Mouse (Mus musculus): ENCODE data around the gene Dgkh. TPM values are rescaled to one million over a fixed set of nuclear protein-coding genes. Genes with fewer than 3 reads are reported as not detected.
"Not testable (repeated sequence)": the region's sequence is repeated elsewhere in the genome, so short reads cannot be mapped to it uniquely, and the experiment has no call there.

Dgkh gene
- polyA plus RNA-seq, 1 experiment from 2014 or later = 1.7 TPM

- 39% methylated on average over 5 of the region's 5 CpGs for WGBS
- not testable (repeated sequence) for H3K4me3 ChIP-seq; H3K9me3 ChIP-seq; H3K36me3 ChIP-seq; H3K27ac ChIP-seq; DNase-seq (ENCODE audit: low spot score)
- peaks cover 30% of the 10 kb centered on the region for H3K27me3 ChIP-seq (ENCODE audit: insufficient read depth, poor library complexity, severe bottlenecking)
- H3K4me1 ChIP-seq = peaks cover 19% of the 10 kb centered on the region
Measured at GRCm38 (mm10) chr14:78734203-78734602, 1.6 kb upstream of the Dgkh start.

- DNase-seq (ENCODE audit: low spot score) = no peak
- H3K27ac ChIP-seq = peak overlapping the region; percentile 90
- H3K4me1 ChIP-seq = peaks cover 19% of the 10 kb centered on the region
- H3K27me3 ChIP-seq (ENCODE audit: insufficient read depth, poor library complexity, severe bottlenecking) = peaks cover 30% of the 10 kb centered on the region
- no peaks in the 10 kb centered on the region for H3K36me3 ChIP-seq
- peak overlapping the region; percentile 86 for H3K4me3 ChIP-seq
- H3K9me3 ChIP-seq = no peaks in the 10 kb centered on the region
- WGBS = 28% methylated on average over 12 of the region's 12 CpGs
Measured at GRCm38 (mm10) chr14:78733366-78734076, 945 bp upstream of the Dgkh start.

GRCm38 (mm10) chr14:78731852-78732616 lies 542 bp downstream of the Dgkh start:
- Histone ChIP-seq H3K4me3 (peak overlapping the region; percentile 86), H3K36me3 (no peaks in the 10 kb centered on the region), H3K9me3 (no peaks in the 10 kb centered on the region), H3K27ac (peak overlapping the region; percentile 90), H3K27me3 (ENCODE audit: insufficient read depth, poor library complexity, severe bottlenecking) (peaks cover 30% of the 10 kb centered on the region), H3K4me1 (peaks cover 19% of the 10 kb centered on the region)
- DNase-seq (ENCODE audit: low spot score) = no peak
- under 1% methylated on average over 58 of the region's 90 CpGs for WGBS

GRCm38 (mm10) chr14:78731240-78731639 lies 1.3 kb downstream of the Dgkh start:
- Histone ChIP-seq H3K27me3 (ENCODE audit: insufficient read depth, poor library complexity, severe bottlenecking) (peaks cover 28% of the 10 kb centered on the region), H3K4me3 (peak overlapping the region; percentile 86), H3K36me3 (no peaks in the 10 kb centered on the region), H3K4me1 (peaks cover 20% of the 10 kb centered on the region), H3K27ac (no peak overlapping the region), H3K9me3 (no peaks in the 10 kb centered on the region)
- no peak for DNase-seq (ENCODE audit: low spot score)
- 11% methylated on average over 12 of the region's 12 CpGs for WGBS

GRCm38 (mm10) chr14:78725976-78726375 lies 6.6 kb downstream of the Dgkh start:
- WGBS = 10% methylated on average over 13 of the region's 13 CpGs
- no peaks in the 10 kb centered on the region for H3K27me3 ChIP-seq (ENCODE audit: insufficient read depth, poor library complexity, severe bottlenecking)
- H3K36me3 ChIP-seq = no peaks in the 10 kb centered on the region
- H3K4me1 ChIP-seq = peaks cover 22% of the 10 kb centered on the region
- peak overlapping the region; percentile 67 for H3K4me3 ChIP-seq
- H3K9me3 ChIP-seq = no peaks in the 10 kb centered on the region
- H3K27ac ChIP-seq = peak overlapping the region; percentile 89; the same call in 1 of the 2 replicates
- peak; percentile 69 for DNase-seq (ENCODE audit: low spot score)

- Histone ChIP-seq H3K27me3 (ENCODE audit: insufficient read depth, poor library complexity, severe bottlenecking) (no peaks in the 10 kb centered on the region), H3K9me3 (no peaks in the 10 kb centered on the region), H3K36me3 (no peaks in the 10 kb centered on the region), H3K4me3 (peak overlapping the region; percentile 67), H3K27ac (peak overlapping the region; percentile 89), H3K4me1 (peaks cover 22% of the 10 kb centered on the region)
- 1% methylated on average over 26 of the region's 26 CpGs for WGBS
- peak; percentile 81 for DNase-seq (ENCODE audit: low spot score)
Measured at GRCm38 (mm10) chr14:78725307-78725956, 7.1 kb downstream of the Dgkh start.

- Histone ChIP-seq H3K9me3 (no peaks in the 10 kb centered on the region), H3K27ac (peak overlapping the region; percentile 89), H3K4me3 (peak overlapping the region; percentile 67), H3K27me3 (ENCODE audit: insufficient read depth, poor library complexity, severe bottlenecking) (no peaks in the 10 kb centered on the region), H3K4me1 (peaks cover 22% of the 10 kb centered on the region), H3K36me3 (no peaks in the 10 kb centered on the region)
- WGBS = 1% methylated on average over 52 of the region's 52 CpGs
- DNase-seq (ENCODE audit: low spot score) = peak; percentile 92
Measured at GRCm38 (mm10) chr14:78724414-78725306, 7.9 kb downstream of the Dgkh start.

GRCm38 (mm10) chr14:78723655-78724054 lies 8.9 kb downstream of the Dgkh start:
- H3K27ac ChIP-seq; H3K27me3 ChIP-seq (ENCODE audit: insufficient read depth, poor library complexity, severe bottlenecking); H3K9me3 ChIP-seq; H3K36me3 ChIP-seq; DNase-seq (ENCODE audit: low spot score); H3K4me3 ChIP-seq: not testable (repeated sequence)
- H3K4me1 ChIP-seq = peaks cover 22% of the 10 kb centered on the region
- WGBS = 85% methylated on average over 4 of the region's 4 CpGs

- Histone ChIP-seq H3K9me3 (no peaks in the 10 kb centered on the region), H3K4me3 (no peak overlapping the region), H3K27me3 (ENCODE audit: insufficient read depth, poor library complexity, severe bottlenecking) (no peaks in the 10 kb centered on the region), H3K27ac (no peak overlapping the region), H3K4me1 (peaks cover 22% of the 10 kb centered on the region), H3K36me3 (no peaks in the 10 kb centered on the region)
- no peak for DNase-seq (ENCODE audit: low spot score)
- 65% methylated on average over 5 of the region's 5 CpGs for WGBS
Measured at GRCm38 (mm10) chr14:78722031-78722430, 10.5 kb downstream of the Dgkh start.

- Histone ChIP-seq H3K27me3 (ENCODE audit: insufficient read depth, poor library complexity, severe bottlenecking) (no peaks in the 10 kb centered on the region), H3K9me3 (no peaks in the 10 kb centered on the region), H3K4me1 (peaks cover 11% of the 10 kb centered on the region), H3K27ac (no peak overlapping the region), H3K4me3 (no peak overlapping the region), H3K36me3 (no peaks in the 10 kb centered on the region)
- WGBS = 89% methylated on average over 7 of the region's 7 CpGs
- DNase-seq (ENCODE audit: low spot score) = no peak
Measured at GRCm38 (mm10) chr14:78716035-78716434, 16.5 kb downstream of the Dgkh start.

GRCm38 (mm10) chr14:78712565-78713148 lies 19.9 kb downstream of the Dgkh start:
- WGBS = 55% methylated on average over 20 of the region's 20 CpGs
- no peaks in the 10 kb centered on the region for H3K27me3 ChIP-seq (ENCODE audit: insufficient read depth, poor library complexity, severe bottlenecking)
- no peak for DNase-seq (ENCODE audit: low spot score)

GRCm38 (mm10) chr14:78710647-78711046 lies 21.9 kb downstream of the Dgkh start:
- Histone ChIP-seq H3K4me3 (no peak overlapping the region), H3K27ac (no peak overlapping the region), H3K4me1 (peaks cover 11% of the 10 kb centered on the region), H3K27me3 (ENCODE audit: insufficient read depth, poor library complexity, severe bottlenecking) (no peaks in the 10 kb centered on the region), H3K9me3 (no peaks in the 10 kb centered on the region), H3K36me3 (no peaks in the 10 kb centered on the region)
- WGBS = 69% methylated on average over 4 of the region's 4 CpGs
- no peak for DNase-seq (ENCODE audit: low spot score)

More at GRCm38 (mm10) chr14:78712565-78713148, 19.9 kb downstream of the Dgkh start:
- Histone ChIP-seq H3K27ac (peak overlapping the region; percentile 22; the same call in 1 of the 2 replicates), H3K36me3 (no peaks in the 10 kb centered on the region), H3K4me3 (no peak overlapping the region), H3K9me3 (no peaks in the 10 kb centered on the region), H3K4me1 (peaks cover 11% of the 10 kb centered on the region)
